Mouse (Mus musculus): ENCODE data around the gene Gm6685.
A peak's percentile ranks its signal among the peaks of the same experiment; 100 is the strongest.
"Not testable (repeated sequence)": the region's sequence is repeated elsewhere in the genome, so short reads cannot be mapped to it uniquely, and the experiment has no call there.

Gene Gm6685

DNA sequence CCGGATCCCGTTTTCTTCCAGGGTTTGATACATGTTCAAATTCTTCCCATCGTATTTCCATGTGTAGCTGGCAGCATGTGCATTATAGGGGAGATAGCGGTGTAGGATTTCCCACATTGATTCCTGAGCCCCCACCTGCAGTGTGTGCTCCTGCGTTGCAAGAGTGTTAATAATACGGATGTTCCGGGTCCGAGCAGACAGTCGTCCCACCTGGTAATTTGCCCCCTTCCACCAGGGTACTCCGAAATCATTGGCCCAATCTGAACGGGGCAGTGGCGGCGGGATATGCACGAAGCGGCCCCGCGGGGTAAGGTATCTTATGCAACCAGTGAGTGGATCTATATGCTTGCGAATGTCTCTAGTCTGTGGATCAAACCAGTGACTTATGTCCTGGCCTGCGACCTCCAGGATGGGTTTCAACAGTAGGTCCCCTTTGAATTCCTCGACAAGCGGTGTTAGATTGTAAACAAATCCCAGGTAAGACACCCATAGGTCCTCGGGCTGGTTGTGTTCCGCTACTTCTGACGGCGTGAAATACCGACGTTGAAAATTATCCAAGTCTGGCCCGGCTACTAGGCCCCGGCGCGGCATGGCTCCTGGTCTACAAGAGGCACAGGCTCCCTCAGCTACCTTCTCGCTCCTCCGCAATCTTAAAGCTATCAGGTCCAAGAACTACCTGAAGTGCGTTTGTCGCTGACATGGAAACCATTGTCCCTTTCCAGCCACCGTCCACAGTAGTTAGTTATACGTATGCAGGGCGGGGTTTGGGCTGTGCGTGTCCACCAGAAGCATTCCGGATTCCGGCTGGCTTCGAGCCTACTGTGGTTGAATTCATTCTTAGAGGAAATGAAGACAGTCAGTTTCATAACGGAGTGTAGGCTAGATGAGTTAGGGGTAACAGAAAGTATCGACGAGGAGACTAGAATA, at the start of gene Gm6685:
TSS of gene Gm6685 (minus strand) at position 644 of the 927 bp plus-strand sequence.
- not testable (repeated sequence) for DNase-seq (ENCODE audit: low spot score)

DNA sequence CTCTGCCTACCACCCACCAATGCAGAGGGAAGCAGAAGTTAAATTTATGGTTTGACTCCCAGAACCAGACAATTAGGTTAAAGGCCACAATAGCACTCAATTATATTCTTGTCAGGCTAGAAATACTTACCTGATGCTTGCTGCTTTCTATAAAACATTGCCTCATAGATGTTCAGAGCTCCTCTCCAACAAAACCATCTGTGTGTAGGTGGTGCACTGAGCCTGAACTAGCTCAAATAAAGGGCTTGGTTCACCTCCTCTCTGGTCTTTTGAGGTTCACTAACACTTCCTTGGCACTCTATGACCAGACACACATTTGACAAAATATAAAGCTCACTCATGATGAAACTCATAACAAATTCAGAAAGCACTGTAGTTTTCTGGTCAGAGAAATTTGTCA, 36.2 kb upstream of the Gm6685 start:
- no peak for DNase-seq (ENCODE audit: low spot score)

DNA sequence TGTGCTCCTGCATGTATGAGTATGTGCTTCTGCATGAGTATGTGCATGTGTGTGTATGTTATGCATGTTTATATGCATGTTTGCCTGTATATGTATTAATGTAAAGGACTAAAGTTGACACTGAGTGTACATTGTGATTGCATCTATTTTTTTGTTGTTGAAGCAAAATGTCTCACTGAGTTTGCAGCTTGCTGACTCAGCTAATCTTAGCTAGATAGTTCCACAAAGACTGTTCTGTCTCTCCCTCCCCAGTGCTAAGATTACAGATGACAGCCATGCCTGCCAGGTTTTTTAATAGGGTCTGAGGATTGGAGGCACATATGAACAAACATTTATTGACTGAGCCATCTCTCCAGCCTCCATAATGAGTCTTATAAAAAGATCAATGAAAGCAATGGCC, 35.0 kb upstream of the Gm6685 start:
- no peak for DNase-seq (ENCODE audit: low spot score)

DNA sequence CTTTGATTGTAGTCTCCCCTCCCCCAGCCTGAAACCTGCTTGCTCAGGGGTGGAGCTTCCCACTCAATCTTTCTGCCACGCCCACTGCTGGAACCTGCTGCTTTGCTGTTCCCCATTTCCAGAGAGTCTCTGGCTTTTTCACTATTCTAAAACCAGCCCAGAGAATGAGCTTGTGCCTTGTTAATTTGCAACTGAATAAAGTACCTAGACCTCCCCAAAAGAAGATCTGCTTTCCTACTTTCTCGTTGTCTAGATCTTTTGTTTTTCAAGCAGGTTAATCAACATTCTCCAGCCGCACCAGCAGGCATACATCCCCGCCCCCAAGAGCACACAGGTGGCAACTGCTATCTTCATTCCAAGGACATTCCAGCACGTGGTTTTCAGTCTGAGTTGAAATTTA, 31.7 kb upstream of the Gm6685 start:
- DNase-seq (ENCODE audit: low spot score) = not testable (repeated sequence)

DNA sequence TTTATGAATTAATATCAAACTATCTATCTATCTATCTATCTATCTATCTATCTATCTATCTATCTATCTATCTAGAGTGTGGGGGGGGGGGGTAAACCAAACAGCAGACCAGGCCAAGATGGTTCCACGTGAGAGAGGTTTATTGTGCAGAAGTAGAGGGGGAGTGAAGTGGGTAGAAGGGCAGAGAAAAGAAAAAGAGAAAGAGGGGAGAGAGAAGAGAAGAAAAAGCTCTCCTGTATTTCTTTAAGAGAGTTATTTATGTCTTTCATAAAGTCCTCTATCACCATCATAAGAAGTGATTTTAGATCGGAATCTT, 26.2 kb upstream of the Gm6685 start:
- no peak for DNase-seq (ENCODE audit: low spot score)

DNA sequence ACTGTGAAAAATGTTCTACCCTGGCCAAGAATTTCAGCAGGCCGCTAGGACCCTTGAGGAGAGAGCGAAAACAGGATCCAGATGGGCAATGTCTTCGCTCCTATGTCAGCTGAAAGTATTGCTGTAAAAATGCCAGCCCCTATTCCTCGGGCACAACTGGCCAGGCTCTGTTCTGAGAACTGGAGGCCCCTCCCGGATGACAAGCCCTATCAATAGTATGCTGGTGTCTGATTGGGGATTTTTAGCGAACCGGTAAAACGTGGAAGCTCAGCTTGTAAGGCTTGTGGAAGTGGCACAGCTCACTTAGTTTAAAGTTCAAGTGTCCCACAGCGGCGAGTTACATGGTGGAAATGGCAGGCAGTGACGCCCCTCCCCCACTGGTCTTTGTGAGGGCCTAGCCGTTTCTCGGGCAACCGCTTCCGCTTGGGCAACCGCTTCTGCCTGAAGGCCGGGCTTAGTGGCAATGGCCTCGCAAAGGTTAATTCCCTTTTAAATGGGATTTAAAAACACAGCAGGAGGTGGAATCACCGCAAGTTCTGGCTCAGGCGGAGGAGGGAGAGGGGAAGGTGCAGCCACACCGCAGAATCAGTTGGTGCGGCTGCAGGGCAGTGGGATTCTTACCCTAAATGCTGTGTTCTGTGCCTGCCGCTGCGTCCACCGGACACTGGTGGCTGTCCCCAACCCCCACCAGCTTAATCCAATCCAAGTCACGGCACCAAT, 25.7 kb upstream of the Gm6685 start:
- DNase-seq (ENCODE audit: low spot score) = peak; percentile 82

DNA sequence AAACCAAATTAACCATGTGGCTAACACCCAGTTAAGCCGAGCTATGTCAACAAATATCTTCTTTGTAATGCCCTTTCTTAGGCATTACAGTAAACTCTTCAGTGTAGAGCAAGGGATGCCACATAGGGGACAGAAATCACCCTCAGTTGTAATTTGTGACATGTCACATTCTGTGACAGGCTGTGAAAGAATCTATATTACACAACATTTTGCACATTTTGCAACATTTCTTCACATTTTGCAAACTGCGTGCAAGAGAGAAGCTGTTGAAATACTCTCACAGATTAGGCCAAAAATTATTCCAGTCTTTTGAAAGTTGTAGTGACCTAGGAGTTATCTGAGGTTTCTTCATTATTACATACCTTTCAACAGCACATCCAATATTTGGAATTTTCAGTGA, 3.8 kb upstream of the Gm6685 start:
- DNase-seq (ENCODE audit: low spot score) = no peak

DNA sequence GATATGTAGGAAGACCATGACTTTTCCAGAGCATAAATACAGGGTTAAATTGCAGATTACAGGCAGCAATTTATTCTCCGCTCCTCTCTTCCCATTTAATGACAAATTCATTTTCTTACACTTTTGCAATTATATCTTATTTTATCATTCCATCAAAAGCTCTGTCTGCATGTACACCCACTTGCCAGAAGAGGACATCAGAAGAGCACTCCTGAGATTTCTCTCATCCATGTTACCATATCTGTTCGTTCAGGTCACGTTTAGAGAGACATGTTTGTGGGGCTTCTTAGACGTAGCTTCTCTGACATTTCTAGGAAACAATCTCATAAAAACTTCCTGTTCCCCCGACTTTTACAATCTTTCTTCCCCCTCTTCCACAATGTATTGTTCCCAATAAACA, 2.2 kb upstream of the Gm6685 start:
- DNase-seq (ENCODE audit: low spot score) = no peak

DNA sequence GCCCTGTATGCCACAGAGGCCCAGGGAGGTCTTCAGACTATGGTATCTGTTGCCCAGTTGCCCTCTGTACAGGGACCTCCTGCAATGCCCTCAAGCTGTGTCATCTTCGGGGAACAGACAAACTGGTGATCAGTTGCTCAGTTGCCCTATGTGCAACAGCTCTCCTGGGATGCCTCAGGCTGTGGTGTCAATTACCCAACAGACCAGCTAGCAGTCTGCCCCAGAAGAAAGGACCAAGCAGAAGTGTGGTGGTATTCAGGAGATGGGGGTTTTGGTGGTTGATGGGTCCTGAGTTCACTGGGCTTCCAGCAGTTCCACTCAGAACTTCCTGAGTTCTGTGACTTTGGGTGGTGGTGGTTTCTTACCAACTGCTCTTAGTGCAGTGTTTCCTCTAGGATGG, 11.8 kb downstream of the Gm6685 start:
- DNase-seq (ENCODE audit: low spot score) = no peak

DNA sequence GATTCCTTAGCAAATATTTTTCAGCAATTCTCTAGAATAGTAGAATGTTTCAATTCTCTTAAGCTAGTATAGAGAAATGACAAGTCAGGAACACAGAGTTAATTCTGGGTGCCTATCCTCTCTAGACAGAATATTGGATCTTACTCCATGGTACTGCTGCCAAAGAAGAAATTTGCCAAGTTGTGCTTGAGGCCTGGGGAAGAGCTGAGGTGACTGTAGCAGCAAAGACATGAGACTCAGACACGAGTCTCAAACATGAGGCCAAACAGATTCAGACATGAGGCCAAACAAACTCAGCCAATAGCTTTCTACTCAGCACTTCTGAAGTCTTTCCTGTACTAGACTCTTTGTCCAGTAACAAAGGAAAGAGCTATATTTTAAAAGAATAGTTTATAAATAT, 26.3 kb downstream of the Gm6685 start:
- DNase-seq (ENCODE audit: low spot score) = no peak

DNA sequence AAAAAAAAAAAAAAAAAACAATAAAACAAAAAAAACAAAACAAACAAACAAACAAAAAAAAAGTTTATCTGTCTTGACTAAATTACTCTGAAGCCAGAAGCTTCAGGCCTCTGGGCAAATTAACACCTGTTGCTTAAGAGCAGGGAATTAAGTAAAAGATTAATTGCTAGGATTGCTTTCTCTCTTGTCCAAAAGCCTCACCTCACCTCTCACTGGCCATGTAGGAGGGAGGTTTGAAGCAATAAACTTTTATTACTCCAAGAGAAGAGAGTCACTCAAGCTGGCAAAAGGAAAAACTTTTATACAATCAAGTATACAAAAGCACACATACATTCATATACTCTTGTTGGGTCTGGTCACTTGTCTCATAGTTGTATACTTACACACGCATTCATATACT, 31.9 kb downstream of the Gm6685 start:
- no peak for DNase-seq (ENCODE audit: low spot score)

DNA sequence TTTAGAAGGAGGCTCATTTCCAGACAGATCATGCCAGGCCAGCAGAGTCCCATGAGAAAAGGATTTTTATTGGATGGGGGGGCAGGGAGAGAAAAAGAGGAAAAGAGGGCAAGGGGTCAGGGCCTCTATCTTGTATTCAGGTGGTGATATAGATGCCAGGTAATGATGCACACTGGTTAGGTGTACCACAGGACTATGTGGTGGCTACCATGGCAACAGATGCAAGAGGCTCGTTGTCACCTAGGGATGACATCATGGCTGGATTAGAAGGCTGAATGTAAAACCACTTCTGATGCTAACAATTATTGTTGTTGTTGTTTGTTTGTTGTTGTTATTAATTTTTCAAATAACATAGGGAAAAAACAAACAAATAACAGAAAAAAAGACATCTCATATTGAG, 49.2 kb downstream of the Gm6685 start:
- DNase-seq (ENCODE audit: low spot score) = no peak

Data from urinary bladder, postnatal 14 days (tissue).